Mouse (Mus musculus) kidney, adult 2 months (tissue): ENCODE results near the gene Tmem234.

Source experiments
- CTCF ChIP-seq: fragments of 200-500 bp; conservative IDR thresholded peaks from 2 replicates; pipeline ENCODE4 v1.5.1; 2011; ENCODE audit warnings: low read depth, mild to moderate bottlenecking, control low read depth, low read length, moderate library complexity, mixed read lengths; ENCODE audit not compliant: insufficient read depth, insufficient read length
- POLR2A ChIP-seq: fragments of 200-500 bp; IDR thresholded peaks from one replicate; pipeline ENCODE4 v1.6.1; 2011; ENCODE audit warnings: low read depth, low read length, control low read depth

DNA sequence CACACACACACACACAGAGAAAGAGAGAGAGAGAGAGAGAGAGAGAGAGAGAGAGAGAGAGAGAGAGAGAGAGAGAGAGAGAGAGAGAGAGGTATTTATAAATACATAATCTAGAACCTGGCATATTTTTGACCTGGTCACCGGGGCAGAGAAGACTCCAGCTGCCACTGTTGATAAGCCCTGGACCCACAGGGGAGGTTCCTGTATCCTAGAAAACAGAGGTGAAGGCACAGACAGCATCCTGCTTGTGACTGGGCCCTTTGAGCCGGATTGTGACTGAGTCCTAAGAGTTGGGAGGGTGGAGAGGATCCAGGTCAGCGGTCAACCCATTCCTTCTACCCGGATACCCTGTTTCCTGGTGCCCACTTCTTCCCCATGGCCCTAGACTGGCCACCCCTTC lies 11.6 kb upstream of the Tmem234 start:
- TF ChIP-seq CTCF (no peak), POLR2A (no peak)
